Mouse (Mus musculus) Patski (cell line): Measurements from ENCODE around the gene Gm21970. TPM values are rescaled to one million over a fixed set of nuclear protein-coding genes. Genes with fewer than 3 reads are reported as not detected.

Source experiments
- ATAC-seq: fragments of 100-300 bp; one replicate; pipeline ENCODE4 v1.8.0; 2021
- CTCF ChIA-PET: fragments of 350-600 bp; sonication (Branson Sonifier 250); formaldehyde crosslinking; loops from one replicate; lab custom pipeline; 2022; ENCODE audit warnings: inconsistent platforms; lab: Charles Lee
- POLR2A ChIA-PET: fragments of 350-600 bp; sonication (Branson Sonifier 250); formaldehyde crosslinking; loops from one replicate; lab custom pipeline; 2022; ENCODE audit warnings: antibody characterized with exemption, inconsistent platforms; lab: Charles Lee
- DNase-seq: peaks from one replicate; pipeline ENCODE4 v3.0.0-alpha.2; 2011; ENCODE audit warnings: low read depth, low spot score
- H3K27me3 ChIP-seq: fragments of 371-371 bp; one replicate; pipeline ENCODE4 v1.5.1; 2021
- CTCF ChIP-seq: fragments of 100-300 bp; IDR thresholded peaks from one replicate; pipeline ENCODE4 v1.5.1; 2021
- in situ Hi-C: fragments of 300-500 bp; cut with MboI; formaldehyde crosslinking; loops from 3 replicates; pipeline ENCODE4 v1.11.1; 2018; ENCODE audit warnings: low pct_unique_long_range_greater_than_20kb, mixed read lengths
- polyA plus RNA-seq: library from polyadenylated mRNA; unstranded; gene quantifications from one replicate; pipeline ENCODE4 v1.2.3, GENCODE M21; 2021

The Gm21970 gene
- 3.8 TPM for polyA plus RNA-seq

DNA sequence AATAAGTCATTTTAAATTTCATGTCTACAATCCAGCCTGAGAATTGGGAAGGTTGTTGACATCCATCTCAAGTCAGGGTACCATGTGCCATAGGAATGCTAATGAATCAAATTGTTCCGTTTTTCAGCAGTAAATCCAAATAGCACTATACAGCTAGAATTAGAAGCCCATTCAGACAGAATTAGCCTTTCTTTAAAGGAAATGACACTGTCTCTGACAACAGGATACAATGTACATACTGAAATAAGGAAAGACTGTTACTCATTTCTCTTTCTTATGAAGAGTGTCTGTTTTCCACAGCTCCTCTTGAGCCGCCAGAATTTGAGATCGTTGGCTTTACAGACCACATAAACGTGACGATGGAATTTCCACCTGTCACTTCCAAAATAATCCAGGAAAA lies at the start of gene Gm21970:
TSS of gene Gm21970 (plus strand) at position 301 of the 400 bp plus-strand sequence.
- no peak for TF ChIP-seq CTCF
- ChIA-PET CTCF (no interaction called here), POLR2A (no interaction called here)
- no peak for DNase-seq
- no peaks in the 10 kb centered on the region for H3K27me3 ChIP-seq
- in situ Hi-C loops, result no loop called here
- ATAC-seq, result no peak

- ChIA-PET POLR2A (no interaction called here), CTCF (no interaction called here)
- H3K27me3 ChIP-seq, result peaks cover 23% of the 10 kb centered on the region
- DNase-seq, result no peak
- in situ Hi-C loops, result no loop called here
- ATAC-seq, result no peak
- no peak for TF ChIP-seq CTCF
Measured at GRCm38 (mm10) chr16:91346491-91346890, 45.0 kb upstream of the Gm21970 start.

DNA sequence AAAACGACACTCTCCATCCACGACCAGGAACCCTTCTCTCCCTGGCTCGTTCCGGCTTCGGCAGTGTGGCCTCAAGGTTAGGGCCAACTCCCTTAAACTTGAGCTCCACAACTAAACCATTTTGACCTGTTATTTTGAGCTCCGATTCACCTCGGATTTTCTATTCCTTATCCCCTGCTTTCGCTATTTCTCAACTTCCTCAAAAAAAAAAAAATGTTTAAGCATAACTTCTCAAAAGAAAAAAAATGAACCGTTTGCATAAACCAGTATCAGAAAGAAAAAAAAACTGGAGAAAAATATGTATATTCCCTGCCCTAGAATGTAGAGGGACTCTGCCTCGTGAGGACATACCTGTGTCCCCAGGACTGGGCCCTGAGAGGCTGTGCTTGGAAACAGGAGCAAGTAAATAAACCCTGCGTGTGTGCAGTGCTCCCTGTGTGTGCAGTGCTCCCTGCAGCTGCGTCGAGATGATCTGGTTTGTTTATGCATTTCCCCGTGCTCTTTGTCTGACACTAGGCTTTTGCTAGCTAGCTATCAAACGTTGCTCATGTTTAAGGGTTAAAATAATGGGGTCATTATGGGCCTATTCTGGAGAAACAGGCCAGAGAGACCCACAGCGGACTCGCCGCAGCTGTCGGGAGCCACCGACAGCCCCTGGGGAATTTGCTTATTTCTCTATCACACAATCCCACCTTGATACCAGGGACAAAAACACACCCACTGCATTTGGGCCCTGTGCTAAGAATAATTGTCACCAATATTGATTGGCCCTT lies 43.8 kb upstream of the Gm21970 start:
- no peak for TF ChIP-seq CTCF
- H3K27me3 ChIP-seq, result peaks cover 25% of the 10 kb centered on the region
- ChIA-PET POLR2A (no interaction called here), CTCF (interaction anchor here (1.2 kb wide), 1 partner anchor 197 kb away, joined by 3 read pairs; no protein-coding TSS in a partner anchor)
- in situ Hi-C loops, result no loop called here
- DNase-seq (no peak), ATAC-seq (no peak)

GRCm38 (mm10) chr16:91348264-91348565 lies 43.3 kb upstream of the Gm21970 start:
- DNase-seq, result no peak
- in situ Hi-C loops, result no loop called here
- peaks cover 25% of the 10 kb centered on the region for H3K27me3 ChIP-seq
- no peak for ATAC-seq
- TF ChIP-seq CTCF, result no peak
- POLR2A ChIA-PET, result no interaction called here
- CTCF ChIA-PET, result interaction anchor here (1.2 kb wide), 1 partner anchor 197 kb away, joined by 3 read pairs; no protein-coding TSS in a partner anchor

DNA sequence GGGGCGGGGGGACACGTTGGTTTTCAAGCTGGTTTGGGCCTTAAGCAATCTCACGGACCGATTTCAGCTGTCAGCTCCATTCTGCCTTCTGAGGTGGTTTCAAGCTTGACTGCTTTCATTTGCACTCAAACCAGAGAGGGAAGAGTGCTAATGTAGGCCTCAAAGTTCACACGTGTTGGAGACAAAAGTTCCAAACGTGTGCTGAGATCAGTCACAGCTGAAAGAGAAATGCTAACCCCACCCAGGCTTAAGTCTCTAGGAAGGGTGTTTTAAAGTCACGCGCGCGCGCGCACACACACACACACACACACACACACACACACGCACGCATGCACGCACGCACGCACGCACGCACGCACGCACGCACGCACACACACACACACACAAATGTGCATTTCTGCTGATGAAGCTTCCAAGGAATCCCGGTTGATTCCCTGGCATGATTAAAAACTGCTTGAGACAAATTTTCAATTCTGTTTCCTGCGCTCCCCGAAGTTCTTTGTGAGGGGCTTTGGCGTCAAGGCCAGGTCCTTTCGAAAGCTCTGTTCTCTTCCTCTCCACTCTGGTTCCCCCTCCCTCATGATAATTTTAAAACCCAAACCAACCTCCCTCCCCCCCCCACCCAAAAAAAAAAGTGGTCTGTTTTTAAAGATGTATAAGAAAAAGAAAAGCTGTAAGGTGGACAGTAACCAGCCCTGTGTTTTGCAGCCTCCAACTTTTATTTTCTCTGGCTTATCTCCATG lies 42.8 kb upstream of the Gm21970 start:
- DNase-seq (no peak), ATAC-seq (no peak)
- in situ Hi-C loops, result no loop called here
- peaks cover 25% of the 10 kb centered on the region for H3K27me3 ChIP-seq
- ChIA-PET CTCF (interaction anchor here (2.5 kb wide), 1 partner anchor 268 kb away, joined by 7 read pairs; no protein-coding TSS in a partner anchor), POLR2A (no interaction called here)
- TF ChIP-seq CTCF, result no peak

- ChIA-PET CTCF (interaction anchor here (0.8 to 1.9 kb wide), 5 partner anchors 8 to 405 kb away, joined by 3 to 13 read pairs (median 3); no protein-coding TSS in a partner anchor), POLR2A (no interaction called here)
- in situ Hi-C loops, result loop anchor here (5.0 kb wide), 1 partner anchor 270 kb away; no protein-coding TSS in a partner anchor
Measured at GRCm38 (mm10) chr16:91352084-91352562, 39.4 kb upstream of the Gm21970 start.

GRCm38 (mm10) chr16:91352749-91353148 lies 38.8 kb upstream of the Gm21970 start:
- CTCF ChIA-PET, result interaction anchor here (0.8 to 1.9 kb wide), 5 partner anchors 8 to 406 kb away, joined by 3 to 13 read pairs (median 3); no protein-coding TSS in a partner anchor
- DNase-seq (no peak), ATAC-seq (no peak)
- H3K27me3 ChIP-seq, result peaks cover 19% of the 10 kb centered on the region
- POLR2A ChIA-PET, result no interaction called here
- in situ Hi-C loops, result loop anchor here (5.0 kb wide), 1 partner anchor 270 kb away; no protein-coding TSS in a partner anchor
- no peak for TF ChIP-seq CTCF

More at GRCm38 (mm10) chr16:91352084-91352562, 39.4 kb upstream of the Gm21970 start:
- peaks cover 19% of the 10 kb centered on the region for H3K27me3 ChIP-seq
- ATAC-seq (peak; percentile 57), DNase-seq (no peak)
- TF ChIP-seq CTCF, result peak; percentile 66

DNA sequence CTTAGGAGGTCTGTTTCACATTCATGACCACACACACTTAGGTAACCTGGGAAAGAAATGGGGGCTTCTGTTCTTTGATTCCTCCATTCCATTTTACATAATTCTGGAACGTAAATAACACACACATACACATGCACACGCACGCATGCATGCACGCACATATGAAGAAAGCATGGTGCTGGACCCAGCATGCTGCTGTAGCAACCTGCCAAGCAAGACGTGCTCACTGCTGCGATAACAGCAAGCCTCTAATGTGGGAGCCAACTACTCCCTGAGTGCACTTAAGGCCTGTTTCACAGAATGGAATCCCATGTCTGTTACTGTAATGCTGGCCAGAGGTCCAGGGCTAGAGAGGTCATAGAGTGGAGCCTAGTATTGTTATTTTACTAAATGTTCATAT lies 38.3 kb upstream of the Gm21970 start:
- ATAC-seq, result no peak

DNA sequence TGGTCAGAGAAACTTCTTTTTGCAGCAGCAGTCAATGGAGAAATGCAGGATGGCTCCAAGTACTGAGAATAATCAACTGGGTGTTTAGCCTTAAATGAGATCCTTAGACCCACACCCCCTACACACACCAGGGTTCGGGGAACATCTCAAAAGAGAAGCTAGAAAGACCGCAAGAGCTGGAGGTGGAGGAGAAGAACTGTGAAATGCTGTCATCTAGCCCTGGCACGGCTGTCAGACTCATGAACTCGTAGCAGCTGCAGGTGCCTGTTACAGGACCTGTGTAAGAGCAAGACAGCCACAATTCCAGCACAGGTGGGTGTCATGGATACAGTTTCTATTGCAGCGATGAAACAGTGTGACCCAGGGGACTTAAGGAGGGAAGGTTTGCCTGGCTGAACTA lies 37.9 kb upstream of the Gm21970 start:
- ChIA-PET CTCF (no interaction called here), POLR2A (interaction anchor here (0.6 kb wide), 1 partner anchor 171 kb away, joined by 4 read pairs; no protein-coding TSS in a partner anchor)
- in situ Hi-C loops, result loop anchor here (5.0 kb wide), 1 partner anchor 271 kb away; no protein-coding TSS in a partner anchor
- no peak for TF ChIP-seq CTCF
- H3K27me3 ChIP-seq, result peaks cover 14% of the 10 kb centered on the region
- DNase-seq (no peak), ATAC-seq (no peak)

More for the DNA sequence above, 38.3 kb upstream of the Gm21970 start:
- ChIA-PET POLR2A (no interaction called here), CTCF (interaction anchor here (0.9 to 1.9 kb wide), 4 partner anchors 7 to 406 kb away, joined by 3 to 13 read pairs (median 3); no protein-coding TSS in a partner anchor)
- peaks cover 15% of the 10 kb centered on the region for H3K27me3 ChIP-seq
- in situ Hi-C loops, result loop anchor here (5.0 kb wide), 1 partner anchor 271 kb away; no protein-coding TSS in a partner anchor
- no peak for TF ChIP-seq CTCF
- no peak for DNase-seq

GRCm38 (mm10) chr16:91354599-91354998 lies 36.9 kb upstream of the Gm21970 start:
- DNase-seq, result no peak
- H3K27me3 ChIP-seq, result peaks cover 12% of the 10 kb centered on the region
- in situ Hi-C loops, result loop anchor here (5.0 kb wide), 1 partner anchor 272 kb away; no protein-coding TSS in a partner anchor
- POLR2A ChIA-PET, result interaction anchor here (0.5 kb wide), 1 partner anchor 624 kb away, joined by 3 read pairs; no protein-coding TSS in a partner anchor
- ATAC-seq, result no peak
- no peak for TF ChIP-seq CTCF
- CTCF ChIA-PET, result no interaction called here
